Mouse (Mus musculus): ENCODE measurements around the gene Prkaa1.
A peak's percentile ranks its signal among the peaks of the same experiment; 100 is the strongest.
"Not testable (repeated sequence)": the region's sequence is repeated elsewhere in the genome, so short reads cannot be mapped to it uniquely, and the experiment has no call there.

Prkaa1 gene

GRCm38 (mm10) chr15:5130887-5131668 lies 12.6 kb upstream of the Prkaa1 start:
- DNase-seq: not testable (repeated sequence)

GRCm38 (mm10) chr15:5133301-5133700 lies 10.4 kb upstream of the Prkaa1 start:
- no peak for DNase-seq

GRCm38 (mm10) chr15:5134179-5134578 lies 9.5 kb upstream of the Prkaa1 start:
- DNase-seq: no peak

DNA sequence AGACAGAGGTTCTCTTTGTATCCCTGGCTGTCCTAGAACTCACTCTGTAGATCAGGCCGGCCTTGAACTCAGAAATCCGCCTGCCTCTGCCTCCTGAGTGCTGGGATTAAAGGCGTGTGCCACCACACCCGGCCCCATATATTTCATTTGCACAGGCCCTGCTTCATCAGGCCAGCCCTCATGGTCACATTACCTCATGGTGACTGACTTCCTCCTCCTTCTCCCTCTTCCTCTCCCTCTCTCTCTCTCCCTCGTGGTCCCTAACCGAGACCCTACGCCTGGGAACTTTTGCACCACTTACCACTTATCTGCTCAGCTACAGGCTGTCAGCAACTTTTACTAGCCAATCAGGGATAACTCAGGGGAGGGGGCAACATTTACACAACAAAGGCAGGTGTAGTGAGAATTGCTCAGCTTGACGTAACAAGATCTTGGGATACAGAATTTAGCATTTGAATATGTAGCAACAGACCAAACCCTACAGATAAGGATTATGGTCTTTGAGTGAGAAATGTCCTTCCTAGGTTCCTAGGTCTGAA lies 8.6 kb upstream of the Prkaa1 start:
- DNase-seq: no peak

DNA sequence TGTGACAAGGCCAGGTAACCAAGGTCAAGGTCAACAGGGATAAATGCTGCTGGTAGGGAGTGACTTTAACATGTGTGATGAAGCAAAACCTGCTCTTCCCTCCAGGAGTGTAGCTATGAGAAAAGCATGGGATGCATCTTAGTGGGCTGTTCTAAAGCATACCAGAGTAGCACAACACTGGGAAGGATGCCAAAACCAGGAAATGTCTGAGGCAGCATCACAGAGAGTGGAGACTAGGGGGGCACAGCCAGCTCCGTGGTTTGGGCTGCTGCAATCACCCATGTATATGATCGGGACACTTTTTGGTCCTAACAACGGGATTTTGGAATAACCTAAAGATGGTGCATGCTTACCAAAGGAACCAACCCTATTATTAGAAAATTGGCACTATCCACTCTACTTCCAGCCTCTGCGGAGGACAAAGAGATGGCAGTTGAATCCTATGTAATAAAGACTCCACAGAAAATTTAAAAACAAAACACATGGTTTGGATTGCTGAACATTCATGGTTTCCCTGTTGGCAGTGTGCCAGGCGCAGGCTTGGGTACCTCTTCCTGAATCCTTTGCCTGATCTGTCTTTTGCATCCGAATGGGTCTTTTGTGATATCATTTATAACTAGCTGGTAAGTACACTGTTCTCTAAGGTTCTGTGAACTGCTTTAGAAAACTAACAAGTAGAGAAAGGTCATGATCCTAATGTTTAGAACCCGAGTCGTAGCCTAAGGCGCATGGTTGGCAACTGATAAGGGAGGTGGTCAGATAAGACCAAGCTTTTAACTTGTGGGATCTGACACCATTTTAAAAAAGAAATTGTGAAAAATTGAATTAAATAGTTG lies 5.4 kb upstream of the Prkaa1 start:
- no peak for DNase-seq

GRCm38 (mm10) chr15:5139366-5139765 lies 4.3 kb upstream of the Prkaa1 start:
- no peak for DNase-seq

DNA sequence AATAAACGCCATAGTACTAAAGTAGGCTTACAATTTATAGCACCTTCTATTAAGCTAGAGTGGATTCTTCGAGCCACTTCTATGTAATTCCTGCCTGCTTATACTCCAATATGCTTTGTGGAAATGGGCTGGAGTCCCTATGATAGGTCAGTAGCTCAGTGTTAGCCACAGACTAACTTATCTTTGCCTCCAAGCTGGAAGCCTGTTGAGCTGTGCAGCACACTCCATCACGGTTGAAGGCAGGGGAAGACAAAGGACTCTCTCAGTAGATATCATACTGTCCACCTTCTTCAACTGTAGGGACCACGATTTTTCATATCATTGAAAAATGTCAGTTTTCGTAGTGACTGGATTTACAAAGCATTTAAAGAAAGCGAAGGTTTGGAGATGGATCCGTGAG lies 3.8 kb upstream of the Prkaa1 start:
- DNase-seq: no peak

GRCm38 (mm10) chr15:5140357-5140756 lies 3.3 kb upstream of the Prkaa1 start:
- DNase-seq: no peak

DNA sequence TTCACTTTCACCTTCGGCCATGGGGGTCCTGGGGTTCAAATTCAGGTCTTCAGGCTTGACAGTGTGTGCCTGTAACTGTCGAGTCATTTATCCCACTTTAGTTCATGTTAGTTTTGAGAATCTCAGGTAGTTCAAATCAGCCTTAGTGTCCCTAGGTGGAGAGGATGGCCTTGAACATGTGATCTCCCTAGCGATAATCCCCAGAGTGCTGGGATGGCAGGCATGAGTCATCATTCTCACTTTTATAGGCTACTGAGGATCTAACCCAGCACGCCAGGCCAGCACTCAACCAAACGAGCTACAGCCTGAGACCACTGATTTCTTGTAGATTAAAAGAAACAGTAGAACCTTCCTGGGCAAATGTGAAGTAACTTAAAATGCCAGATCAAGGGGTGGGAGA lies 1.6 kb upstream of the Prkaa1 start:
- DNase-seq: no peak

DNA sequence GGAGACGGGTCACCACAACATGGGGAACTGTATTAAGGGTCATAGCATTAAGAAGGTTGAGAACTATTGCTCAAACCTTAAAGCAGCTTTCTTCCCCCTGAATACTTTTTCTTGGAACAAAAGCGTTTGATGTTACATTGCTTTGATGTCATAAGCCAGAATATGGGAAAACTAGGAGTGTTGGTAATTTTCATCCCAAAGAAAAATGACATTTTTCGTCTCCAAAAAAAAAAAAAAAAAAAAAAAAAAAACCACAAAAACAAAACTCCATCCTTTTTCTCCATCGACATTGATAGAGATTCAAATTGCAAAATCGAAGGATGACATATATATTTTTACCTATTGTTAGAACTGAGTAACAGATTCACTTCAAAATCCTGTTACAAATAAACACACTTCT lies 947 bp upstream of the Prkaa1 start:
- DNase-seq: no peak

- DNase-seq: peak; percentile 65
These were observed 539 bp downstream of the Prkaa1 start for GRCm38 (mm10) chr15:5144021-5144778.

GRCm38 (mm10) chr15:5145196-5145945 lies 1.7 kb downstream of the Prkaa1 start:
- DNase-seq: no peak

DNA sequence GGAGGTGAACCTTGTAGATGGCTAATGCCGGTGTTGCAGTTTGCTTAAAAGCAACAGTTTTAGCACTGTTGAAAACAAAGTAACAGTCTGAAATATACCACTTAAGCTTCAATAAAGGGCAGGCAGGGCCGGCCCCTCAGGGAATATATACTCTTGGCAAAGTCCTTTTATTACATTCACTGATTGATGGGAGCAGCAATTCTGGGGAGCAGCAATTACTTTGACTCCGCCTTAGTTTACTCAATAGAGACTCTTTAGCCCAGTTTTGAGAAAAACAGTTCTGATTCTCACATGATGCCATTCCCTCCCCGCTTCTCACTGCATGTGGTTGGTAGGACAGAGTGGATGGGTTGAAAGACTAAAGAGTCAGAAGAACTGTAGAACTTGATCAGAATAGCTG lies 5.5 kb downstream of the Prkaa1 start:
- DNase-seq: no peak

DNA sequence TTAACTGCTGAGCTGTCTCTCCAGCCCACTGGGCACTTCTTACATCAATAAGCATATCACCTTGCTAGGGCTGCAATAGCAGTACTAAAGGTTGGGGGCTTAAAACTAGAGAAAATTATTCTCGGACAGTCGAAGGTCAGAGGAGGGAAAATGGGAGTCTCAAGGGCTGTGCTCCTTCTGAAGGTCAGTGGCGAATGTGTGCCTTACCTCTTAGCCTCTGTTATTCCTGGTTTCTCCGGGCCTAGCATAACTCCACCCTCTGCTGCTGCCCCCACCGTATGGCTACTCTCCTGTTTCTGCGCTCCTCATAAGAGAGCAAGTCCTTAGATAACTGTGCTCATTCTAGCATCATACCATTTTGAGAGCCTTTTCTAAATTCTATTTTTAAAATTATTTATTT lies 8.5 kb downstream of the Prkaa1 start:
- DNase-seq: no peak

DNA sequence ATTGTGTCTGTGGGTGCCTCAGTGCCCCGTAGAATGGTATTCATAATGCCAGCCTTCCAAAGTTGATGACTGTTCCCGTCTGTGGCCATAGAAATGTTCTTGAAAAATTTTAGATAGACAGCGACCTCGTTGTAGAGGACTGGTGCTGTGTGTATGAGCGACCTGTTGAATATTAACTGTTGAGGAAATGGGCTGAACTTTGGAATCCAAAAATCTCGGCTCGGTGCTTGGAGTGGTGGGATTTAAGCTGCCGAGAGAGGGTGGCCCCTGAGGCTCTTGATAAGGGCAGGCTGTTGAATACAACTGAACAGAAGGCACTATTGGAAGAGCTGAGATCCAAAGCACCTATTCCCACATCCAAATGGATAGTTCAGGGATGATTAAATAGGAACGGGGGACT lies 11.0 kb downstream of the Prkaa1 start:
- no peak for DNase-seq

DNA sequence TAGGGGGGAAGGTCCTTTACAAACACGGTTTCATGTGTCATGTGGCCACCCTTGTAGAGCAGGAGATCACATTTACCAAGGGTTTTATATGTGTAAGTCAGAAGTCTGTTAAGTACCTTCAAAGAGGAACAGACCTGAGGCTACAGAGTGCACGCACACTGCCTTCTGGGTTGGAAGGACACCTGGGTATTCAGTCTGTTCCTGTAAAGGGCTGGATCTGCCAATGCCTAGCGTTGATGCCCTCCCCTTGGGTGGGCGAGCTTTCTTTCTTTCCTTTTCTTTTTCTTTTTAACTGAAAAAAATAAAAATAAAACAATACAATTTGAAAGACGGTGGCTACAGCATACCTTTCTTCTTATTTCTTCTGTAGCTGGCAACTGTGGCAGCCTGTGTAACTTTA lies 11.4 kb downstream of the Prkaa1 start:
- no peak for DNase-seq

DNA sequence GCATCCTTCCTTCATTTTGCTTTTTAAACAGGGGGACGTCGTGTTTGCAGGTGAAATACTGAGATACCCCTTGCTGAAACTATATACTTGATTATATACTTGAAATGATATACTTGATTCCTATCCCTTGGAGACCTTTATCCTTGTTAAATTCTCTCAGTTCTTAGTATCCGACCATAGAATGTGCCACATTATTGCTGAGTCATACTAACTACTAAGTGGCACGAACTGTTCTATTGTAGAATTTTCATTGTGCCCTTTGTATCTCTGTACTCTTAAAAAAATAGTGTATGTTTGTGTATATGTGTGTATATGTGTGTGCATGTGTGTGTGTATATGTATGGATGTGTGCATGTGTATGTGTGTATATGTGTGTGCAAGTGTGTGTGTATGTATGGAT lies 12.7 kb downstream of the Prkaa1 start:
- DNase-seq: no peak

DNA sequence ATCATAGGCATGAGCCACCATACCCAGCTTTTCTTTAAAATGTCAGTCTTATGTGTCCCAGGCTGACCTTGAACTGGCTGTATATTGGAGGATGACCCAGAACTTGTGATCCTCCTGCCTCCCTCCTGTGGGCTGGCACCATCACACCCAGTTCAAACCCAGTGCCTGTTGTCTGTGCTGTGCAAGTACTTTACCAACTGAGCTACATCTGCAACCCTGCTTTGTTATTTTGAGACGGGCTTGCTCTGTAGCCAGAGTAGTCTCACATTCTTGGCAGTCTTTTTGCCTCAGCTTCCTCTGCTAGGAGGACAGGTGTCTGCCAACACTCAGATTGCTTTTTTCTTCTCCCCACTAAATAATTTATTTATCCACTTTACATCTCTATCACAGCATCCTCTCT lies 13.7 kb downstream of the Prkaa1 start:
- DNase-seq: no peak

DNA sequence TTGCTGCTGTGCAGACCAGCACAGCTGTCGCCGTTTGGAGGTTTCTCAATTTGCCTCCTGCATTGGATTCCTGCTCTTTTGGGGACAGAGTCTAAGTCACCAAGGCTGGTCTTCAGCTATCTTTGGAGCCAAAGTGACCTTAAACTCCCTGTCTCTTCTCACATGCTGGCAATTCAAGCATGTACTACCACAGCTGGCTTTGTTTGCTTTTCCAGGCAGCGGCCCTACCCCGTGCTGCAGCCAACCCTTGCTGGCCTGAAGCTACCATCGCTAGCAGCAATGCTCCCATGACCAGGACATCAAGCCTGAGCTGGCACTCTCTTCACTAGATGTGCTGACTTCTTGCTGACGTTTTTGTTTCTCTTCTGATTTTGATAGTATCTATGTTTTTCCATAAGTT lies 15.2 kb downstream of the Prkaa1 start:
- no peak for DNase-seq

DNA sequence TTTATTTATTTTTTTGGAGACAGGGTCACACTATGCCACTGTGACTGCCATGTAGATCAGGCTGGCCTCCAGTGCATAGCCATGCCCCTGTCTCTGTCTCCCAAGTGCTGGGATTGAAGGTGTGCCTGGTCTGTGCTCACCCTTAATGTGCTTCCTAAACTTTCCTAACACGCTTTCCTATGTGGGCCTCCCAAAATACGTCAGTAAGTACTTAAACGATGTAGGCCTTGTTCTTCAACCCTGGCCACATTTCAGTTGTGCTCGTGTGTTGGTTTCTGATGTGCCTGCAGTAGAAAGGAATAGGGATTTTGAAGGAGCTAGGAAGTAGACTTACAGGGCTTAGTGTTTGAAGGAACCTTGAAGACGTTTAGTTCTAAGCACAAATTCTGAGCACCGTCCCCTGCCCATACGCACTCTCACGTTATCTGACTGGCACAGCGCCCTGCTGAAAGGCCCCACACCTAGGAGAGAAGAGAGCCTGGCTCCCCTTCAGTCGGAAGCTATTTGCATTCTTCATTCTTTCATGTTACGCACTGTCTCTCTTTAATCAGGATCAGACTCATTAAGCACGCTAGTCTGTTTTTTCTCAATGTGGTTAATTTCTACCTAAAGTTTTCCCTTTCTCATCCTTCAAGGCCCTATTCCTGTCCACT lies 21.6 kb downstream of the Prkaa1 start:
- DNase-seq: no peak

DNA sequence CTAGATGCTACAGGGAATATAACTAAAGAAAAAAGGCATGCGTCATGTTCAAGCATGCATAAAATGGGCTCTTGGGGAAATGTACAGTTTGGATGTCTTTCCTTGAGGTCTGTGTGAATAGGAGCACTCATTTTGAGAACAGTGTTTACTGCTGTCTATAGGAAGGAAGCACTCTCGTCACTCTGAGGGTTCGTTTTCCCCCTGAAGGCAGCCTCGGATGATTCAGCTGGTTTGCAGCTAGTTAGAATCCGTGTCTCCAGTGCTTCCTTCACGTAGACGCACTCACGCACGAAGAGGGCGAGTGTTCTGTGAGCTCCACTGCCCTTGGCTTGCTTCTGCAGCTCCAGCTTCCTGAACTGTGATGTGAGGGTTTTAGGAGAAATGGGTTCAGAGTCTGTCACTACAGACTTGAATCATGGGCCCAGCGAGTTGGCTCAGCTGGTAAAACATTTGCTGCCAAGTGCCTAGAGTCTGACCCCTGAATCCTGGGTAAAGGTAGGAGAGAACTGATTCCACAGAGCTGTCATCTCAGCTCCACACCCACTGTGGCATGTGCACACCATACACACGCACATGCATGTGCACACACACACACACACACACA lies 29.7 kb downstream of the Prkaa1 start:
- DNase-seq: no peak

Measured in right cerebral cortex, adult 18-20 months (tissue).